Mouse (Mus musculus) liver, embryonic 14.5 days (tissue): ENCODE measurements around the gene Map3k21.

Experiments used
- CTCF ChIP-seq: IDR thresholded peaks from 2 replicates; pipeline ENCODE4 v1.5.1; 2016; ENCODE audit warnings: antibody characterized with exemption, low read depth, control low read depth
- EP300 ChIP-seq: IDR thresholded peaks from 2 replicates; pipeline ENCODE4 v1.6.1; 2016; ENCODE audit warnings: antibody characterized with exemption, low read depth

DNA sequence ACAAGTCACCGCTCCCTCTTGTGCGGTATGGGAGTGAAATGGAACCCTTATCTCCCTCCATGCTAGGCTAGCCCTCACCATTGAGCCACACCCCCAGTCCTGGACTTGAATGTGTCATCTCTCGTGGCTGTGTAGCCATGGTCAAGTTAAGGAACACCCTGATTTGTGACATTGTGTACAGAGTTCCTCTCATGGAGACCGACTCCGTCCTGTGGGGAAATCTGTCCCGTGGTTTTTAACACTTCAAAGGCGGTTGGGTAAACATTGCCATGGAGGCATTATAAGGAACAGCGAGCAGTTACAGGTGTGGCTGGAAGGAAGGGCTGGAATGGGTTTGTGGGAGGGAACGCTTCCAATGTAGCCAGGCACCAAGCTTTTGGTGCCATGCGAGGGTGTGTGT, 6.8 kb downstream of the Map3k21 start:
- TF ChIP-seq CTCF = no peak
- TF ChIP-seq EP300 = no peak
